Mouse (Mus musculus) brain, embryonic 14.5 days (tissue): ENCODE measurements around the gene Fbxw21.

ENCODE experiments used
- CTCF ChIP-seq: fragments of 200-500 bp; IDR thresholded peaks from 2 replicates; pipeline ENCODE4 v1.5.1; 2012; ENCODE audit warnings: inconsistent platforms, mild to moderate bottlenecking, moderate library complexity, borderline replicate concordance; ENCODE audit not compliant: insufficient read depth, insufficient read length; ENCODE audit errors: extremely low read depth
- POLR2A ChIP-seq: fragments of 200-500 bp; IDR thresholded peaks from 2 replicates; pipeline ENCODE4 v1.6.1; 2012; ENCODE audit warnings: mild to moderate bottlenecking, inconsistent platforms, borderline replicate concordance; ENCODE audit not compliant: poor library complexity, insufficient read depth, insufficient read length, severe bottlenecking; ENCODE audit errors: extremely low read depth

DNA sequence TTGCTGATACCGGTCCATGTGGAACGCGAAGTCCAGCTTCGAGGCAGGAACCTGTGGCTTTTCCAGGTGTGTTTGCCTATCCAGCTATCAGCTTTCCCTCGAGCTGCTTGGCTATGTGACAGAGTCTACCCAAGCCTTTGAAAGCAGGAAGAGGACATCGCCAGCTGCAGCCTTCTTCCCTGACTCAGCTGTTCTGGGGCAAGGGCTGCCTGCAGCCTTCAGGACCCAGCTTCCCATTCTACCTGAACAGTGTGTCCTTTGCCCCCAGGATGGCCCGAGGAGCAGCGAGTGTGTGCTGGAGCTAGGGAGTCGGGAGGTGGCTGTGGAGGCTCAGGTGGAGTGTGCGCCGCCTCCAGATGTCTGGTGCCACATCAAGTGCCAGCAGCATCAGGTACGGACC is 56.2 kb downstream of the Fbxw21 start:
- TF ChIP-seq POLR2A (no peak), CTCF (no peak)
